11 mouse cellular contexts compared by ENCODE assay signal in the genomic region with DNA sequence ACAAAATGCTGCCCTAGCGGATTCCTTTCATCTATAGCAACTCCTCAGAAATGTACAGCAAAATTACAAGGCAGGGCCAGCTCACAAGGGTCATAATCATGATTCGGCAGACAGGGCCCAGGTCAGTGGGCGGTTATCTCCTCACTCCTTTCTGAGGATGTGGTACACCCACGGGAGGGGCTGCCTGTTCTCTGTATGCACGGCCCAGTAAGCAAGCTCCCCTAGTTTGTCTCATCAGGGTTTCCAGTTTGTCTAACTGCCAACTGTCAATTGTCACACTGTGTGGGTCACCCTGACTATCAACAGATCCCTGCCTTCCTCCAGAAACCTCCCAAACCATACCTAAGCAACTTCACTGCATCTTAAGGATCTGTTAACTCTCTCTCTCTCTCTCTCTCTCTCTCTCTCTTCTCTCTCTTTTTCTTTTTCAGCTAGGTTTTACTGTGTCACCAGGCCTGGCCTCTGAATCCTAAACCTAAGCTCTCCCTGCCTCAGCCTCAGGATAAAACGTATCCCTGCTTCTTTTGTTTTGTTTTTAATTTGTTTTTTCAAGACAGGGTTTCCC. TPM values are rescaled to one million over a fixed set of nuclear protein-coding genes. Genes with fewer than 3 reads are reported as not detected.
A peak's percentile ranks its signal among the peaks of the same experiment; 100 is the strongest.
DNase-seq lines count a peak whose midpoint lies in the region; ATAC-seq and TF ChIP-seq lines count a peak whose summit lies in the region.
"Had no signal": no experiment of that assay in that cellular context is flagged by ENCODE, and none has a peak within 500 bp of the region (broad histone marks: within the 10 kb centered on the region; RNA-seq: fewer than 3 reads in every experiment).

No protein-coding gene starts in this region.

- H3K9me3 ChIP-seq in liver, postnatal 0 days (ENCODE audit: low read length) = no peaks in the 10 kb centered on the region
- H3K9me3 ChIP-seq in neural tube, embryonic 15.5 days (replicated peaks) = no peaks in the 10 kb centered on the region

- H3K27me3 ChIP-seq in cerebellum, adult 2 months (ENCODE audit: control insufficient read depth, insufficient read depth, low read length) = no peaks in the 10 kb centered on the region
- no peaks in the 10 kb centered on the region for H3K27me3 ChIP-seq in liver, postnatal 0 days (ENCODE audit: insufficient read depth, low read length)
- H3K27me3 ChIP-seq in neural tube, embryonic 15.5 days (replicated peaks) = no peaks in the 10 kb centered on the region

- no peak for TF ChIP-seq CTCF in cerebellum, adult 2 months (IDR thresholded peaks at IDR 0.05; ENCODE audit: borderline replicate concordance, insufficient read depth, low read depth, low read length)
- no peak for TF ChIP-seq CTCF in liver, postnatal 0 days (IDR thresholded peaks at IDR 0.05; ENCODE audit: low read depth)

- no peaks in the 10 kb centered on the region for H3K36me3 ChIP-seq in liver, postnatal 0 days (replicated peaks; ENCODE audit: insufficient read depth, low read length)
- H3K36me3 ChIP-seq in neural tube, embryonic 15.5 days = no peaks in the 10 kb centered on the region

- ATAC-seq in liver, postnatal 0 days = peak; percentile 85
- ATAC-seq in neural tube, embryonic 15.5 days (ENCODE audit: low FRiP score) = no peak
- ATAC-seq: intestine, embryonic 16.5 days had no signal

- DNase-seq in cerebellum, adult 2 months = no peak
- no peak for DNase-seq in cerebellum, adult 11-12 months
- DNase-seq in thymus, postnatal 0 days (ENCODE audit: low spot score) = peak; percentile 40
- no peak for DNase-seq in thymus, adult 18-20 months
- DNase-seq in liver, postnatal 0 days = peak; percentile 62
- no peak for DNase-seq in left cerebral cortex, adult 9 months (ENCODE audit: low spot score in 2 of 2)
- DNase-seq in kidney, adult 9 months = no peak
- DNase-seq: adrenal gland, postnatal 10 days had no signal

- peak overlapping the region; percentile 4; the same call in 1 of the 2 replicates for H3K27ac ChIP-seq in cerebellum, adult 2 months (ENCODE audit: insufficient read depth, low read length)
- peak overlapping the region; percentile 79 for H3K27ac ChIP-seq in liver, postnatal 0 days (ENCODE audit: low read depth)
- H3K27ac ChIP-seq in neural tube, embryonic 15.5 days (replicated peaks) = no peak overlapping the region

- peaks cover 37% of the 10 kb centered on the region for H3K4me1 ChIP-seq in cerebellum, adult 2 months (ENCODE audit: control insufficient read depth, insufficient read depth, low read length)
- H3K4me1 ChIP-seq in liver, postnatal 0 days (ENCODE audit: insufficient read depth) = peaks cover 56% of the 10 kb centered on the region
- H3K4me1 ChIP-seq in neural tube, embryonic 15.5 days = 0 out of 2 replicates have a peak, but pooled peaks cover 6% of the 10 kb centered on the region

- no peak overlapping the region for H3K4me3 ChIP-seq in cerebellum, adult 2 months (replicated peaks; ENCODE audit: insufficient read depth, low read depth, low read length)
- H3K4me3 ChIP-seq in liver, postnatal 0 days (ENCODE audit: low read depth, low read length) = no peak overlapping the region
- H3K4me3 ChIP-seq in neural tube, embryonic 15.5 days (replicated peaks) = no peak overlapping the region
- H3K4me3 ChIP-seq: myocyte had no signal

- TF ChIP-seq EP300 in liver, postnatal 0 days (IDR thresholded peaks at IDR 0.05; ENCODE audit: low read depth) = peak; percentile 96

- H3K9ac ChIP-seq in liver, postnatal 0 days (replicated peaks) = no peak overlapping the region; the same call in 1 of the 2 replicates
- no peak overlapping the region for H3K9ac ChIP-seq in neural tube, embryonic 15.5 days (replicated peaks)

- H3K4me2 ChIP-seq in liver, postnatal 0 days (ENCODE audit: low read depth, low read length) = peak overlapping the region; percentile 51
- H3K4me2 ChIP-seq in neural tube, embryonic 15.5 days = no peak overlapping the region

- 58% methylated on average over 6 of the region's 6 CpGs for WGBS in cerebellum, adult 2 months
- 32% methylated on average over 6 of the region's 6 CpGs for WGBS in liver, postnatal 0 days (ENCODE audit: insufficient replicate concordance)
- 65% methylated on average over 6 of the region's 6 CpGs for WGBS in neural tube, embryonic 15.5 days

- no peak for TF ChIP-seq POLR2A in cerebellum, adult 2 months (IDR thresholded peaks at IDR 0.05; ENCODE audit: borderline replicate concordance, insufficient read depth, low read length)

RNA-seq across cellular contexts. Expression of gene Sema4d, which starts 55.5 kb away (rescaled TPM):
- 111 and 116 TPM in 2 replicates for polyA plus RNA-seq in cerebellum, adult 2 months (2012; rRNA removed)
- polyA plus RNA-seq in thymus, postnatal 0 days (2015; fragmentation: Nextera tagmentation; extraction: Ambion mirVana) = 55.9 and 58.5 TPM in 2 replicates
- 2.9 and 3.9 TPM in 2 replicates for polyA plus RNA-seq in liver, postnatal 0 days (2015; fragmentation: Nextera tagmentation; extraction: Ambion mirVana)
- polyA plus RNA-seq in neural tube, embryonic 15.5 days (2015; fragmentation: Nextera tagmentation; extraction: Ambion mirVana) = 15.2 and 17.9 TPM in 2 replicates

Comparison
In these comparisons a context has a peak if more than half of its experiments do, and no peak if none do; other contexts are left out.
1. DNase-seq: peak in thymus, postnatal 0 days (single experiment) and liver, postnatal 0 days (single experiment); none in cerebellum, adult 2 months (0 of 2), cerebellum, adult 11-12 months (single experiment), thymus, adult 18-20 months (0 of 2), left cerebral cortex, adult 9 months (0 of 2) and kidney, adult 9 months (single experiment).